Comparison of ENCODE assay signal across 18 mouse cellular contexts in genomic region chr5:113018190-113018589, GRCm38 (mm10). TPM values are rescaled to one million over a fixed set of nuclear protein-coding genes. Genes with fewer than 3 reads are reported as not detected.
DNase-seq lines count a peak whose midpoint lies in the region; ATAC-seq lines count a peak whose summit lies in the region.
"Had no signal": no experiment of that assay in that cellular context is flagged by ENCODE, and none has a peak within 500 bp of the region (broad histone marks: within the 10 kb centered on the region; RNA-seq: fewer than 3 reads in every experiment).

No protein-coding gene starts in this region.

- no peak for ATAC-seq in heart, embryonic 11.5 days (replicated peaks; ENCODE audit: insufficient number of reproducible peaks, low FRiP score, low TSS enrichment)
- ATAC-seq: activated CD4-positive, CD25-positive, alpha-beta regulatory T cell, adult 4 months; inflammation-experienced regulatory T-cells, adult 6 months had no signal

- no peaks in the 10 kb centered on the region for H3K36me3 ChIP-seq in heart, embryonic 11.5 days (ENCODE audit: control insufficient read depth, insufficient read depth, low read length)
- no peaks in the 10 kb centered on the region for H3K36me3 ChIP-seq in limb, embryonic 10.5 days
- H3K36me3 ChIP-seq: limb, embryonic 15.5 days; lung, embryonic 15.5 days had no signal

- WGBS in heart, embryonic 11.5 days (ENCODE audit: insufficient replicate concordance): 41% methylated on average over 8 of the region's 8 CpGs
- 74% methylated on average over 8 of the region's 8 CpGs for WGBS in limb, embryonic 10.5 days

- H3K4me3 ChIP-seq in heart, embryonic 11.5 days (ENCODE audit: low read depth, low read length): no peak overlapping the region
- no peak overlapping the region for H3K4me3 ChIP-seq in limb, embryonic 10.5 days
- H3K4me3 ChIP-seq: limb, embryonic 15.5 days; lung, embryonic 15.5 days had no signal

- no peaks in the 10 kb centered on the region for H3K27me3 ChIP-seq in heart, embryonic 11.5 days (ENCODE audit: control insufficient read depth, insufficient read depth, low read length)
- H3K27me3 ChIP-seq in limb, embryonic 10.5 days (ENCODE audit: low read depth, poor library complexity, severe bottlenecking): peaks cover 31% of the 10 kb centered on the region
- H3K27me3 ChIP-seq: lung, embryonic 15.5 days had no signal

- H3K4me2 ChIP-seq in heart, embryonic 11.5 days: 0 out of 2 replicates have a peak overlapping the region, but pooled peaks have one; percentile 18
- H3K4me2 ChIP-seq: limb, embryonic 15.5 days; lung, embryonic 15.5 days had no signal

- no peak overlapping the region for H3K27ac ChIP-seq in heart, embryonic 11.5 days (ENCODE audit: low read depth, low read length)
- H3K27ac ChIP-seq in limb, embryonic 10.5 days: no peak overlapping the region
- H3K27ac ChIP-seq: limb, embryonic 15.5 days; lung, embryonic 15.5 days had no signal

- 0 out of 2 replicates have a peak overlapping the region, but pooled peaks have one; percentile 16 for H3K9ac ChIP-seq in heart, embryonic 11.5 days (ENCODE audit: low read depth, low read length)
- H3K9ac ChIP-seq: limb, embryonic 15.5 days; lung, embryonic 15.5 days had no signal

- no peaks in the 10 kb centered on the region for H3K9me3 ChIP-seq in heart, embryonic 11.5 days (replicated peaks; ENCODE audit: control insufficient read depth, low read length)
- H3K9me3 ChIP-seq in limb, embryonic 10.5 days (replicated peaks): no peaks in the 10 kb centered on the region
- H3K9me3 ChIP-seq: limb, embryonic 15.5 days; lung, embryonic 15.5 days had no signal

- DNase-seq in heart, postnatal 14 days: no peak
- DNase-seq in brain, adult 2 months (ENCODE audit: low read depth, low spot score): peak; percentile 75
- DNase-seq in layer of hippocampus, adult 11-12 months (ENCODE audit: low spot score): peak; percentile 75
- peak; percentile 56 to 60 for DNase-seq in left cerebral cortex, postnatal 10 days (ENCODE audit: extremely low spot score in 1 of 2, low spot score in 2 of 2)
- DNase-seq in ovary, postnatal 14 days (ENCODE audit: low spot score): no peak
- DNase-seq in spleen, postnatal 14 days (ENCODE audit: low spot score in 2 of 2): no peak
- DNase-seq in limb, embryonic 10.5 days (ENCODE audit: low spot score): no peak
- DNase-seq: cerebellum, adult 9-10 months had no signal

- intact Hi-C loops in heart, postnatal 14 days (cut with DNase I): no loop called here
- intact Hi-C loops in left cerebral cortex, postnatal 10 days (cut with DNase I): loop anchor here (5.0 kb wide), 1 partner anchor 34 kb away; no protein-coding TSS in a partner anchor

- H3K4me1 ChIP-seq in heart, embryonic 11.5 days (ENCODE audit: control insufficient read depth, insufficient read depth, low read length): peaks cover 21% of the 10 kb centered on the region
- peaks cover 23% of the 10 kb centered on the region for H3K4me1 ChIP-seq in limb, embryonic 10.5 days

RNA-seq across cellular contexts. Expression of gene Grk3, which starts 2.6 kb away (rescaled TPM):
- polyA plus RNA-seq in heart, embryonic 11.5 days (2014; fragmentation: Nextera tagmentation; extraction: Ambion mirVana): 10.4 and 11.3 TPM in 2 replicates
- 1 to 10 TPM; 8.5 to 9.3 TPM for total RNA-seq in heart, postnatal 14 days (2021)
- total RNA-seq in left cerebral cortex, postnatal 10 days (2021): 10 to 100 TPM; 69.8 to 71.7 TPM
- 3.9 and 7.4 TPM in 2 replicates for polyA plus RNA-seq in limb, embryonic 10.5 days (2016; fragmentation: Nextera tagmentation; extraction: Ambion mirVana)
- polyA plus RNA-seq: activated CD4-positive, CD25-positive, alpha-beta regulatory T cell, adult 4 months had no signal

RNA-seq across cellular contexts. Expression of gene Crybb2, which starts 51.7 kb away (rescaled TPM):
- polyA plus RNA-seq in heart, embryonic 11.5 days (2014; fragmentation: Nextera tagmentation; extraction: Ambion mirVana): not detected in 2 replicates
- total RNA-seq in heart, postnatal 14 days (2021): not detected
- not detected for total RNA-seq in left cerebral cortex, postnatal 10 days (2021)
- polyA plus RNA-seq in limb, embryonic 10.5 days (2016; fragmentation: Nextera tagmentation; extraction: Ambion mirVana): not detected in 2 replicates
- total RNA-seq: megakaryocyte-erythroid progenitor cell, adult 5-6 weeks; neutrophil, adult 5-6 weeks had no signal
- polyA plus RNA-seq: activated CD4-positive, CD25-positive, alpha-beta regulatory T cell, adult 4 months; embryonic facial prominence, embryonic 11.5 days; gonadal fat pad, adult 2 months; inflammation-experienced regulatory T-cells, adult 6 months; kidney, embryonic 16.5 days; limb, embryonic 15.5 days; lung, embryonic 15.5 days had no signal

Comparison
In these comparisons a context has a peak if more than half of its experiments do, and no peak if none do; other contexts are left out.
1. DNase-seq: peak in brain, adult 2 months (single experiment), layer of hippocampus, adult 11-12 months (single experiment) and left cerebral cortex, postnatal 10 days (2 of 2); none in heart, postnatal 14 days (0 of 2), ovary, postnatal 14 days (single experiment), spleen, postnatal 14 days (0 of 2) and limb, embryonic 10.5 days (single experiment).
2. RNA of gene Grk3, which starts 2.6 kb away (total RNA-seq): 69.8 to 71.7 TPM in left cerebral cortex, postnatal 10 days; 8.5 to 9.3 TPM in heart, postnatal 14 days; every median in the first group is over 4 times any median in the second.